Mouse (Mus musculus) thymus, postnatal 4 days (tissue): ENCODE results near the gene Npas2.
A peak's percentile ranks its signal among the peaks of the same experiment; 100 is the strongest.

Experiments used
- DNase-seq: peaks from one replicate; pipeline ENCODE4 v3.0.0; 2021

The Npas2 gene

GRCm38 (mm10) chr1:39384914-39385313, 191.4 kb downstream of the Npas2 start:
- DNase-seq = no peak

GRCm38 (mm10) chr1:39386456-39386855, 192.9 kb downstream of the Npas2 start:
- no peak for DNase-seq

GRCm38 (mm10) chr1:39387497-39387896, 194.0 kb downstream of the Npas2 start:
- no peak for DNase-seq

- no peak for DNase-seq
Observed at GRCm38 (mm10) chr1:39388163-39388562, 194.6 kb downstream of the Npas2 start.

GRCm38 (mm10) chr1:39389338-39389737, 195.8 kb downstream of the Npas2 start:
- DNase-seq = no peak

GRCm38 (mm10) chr1:39391652-39392051, 198.1 kb downstream of the Npas2 start:
- DNase-seq = no peak

- peak; percentile 89 for DNase-seq
Observed at GRCm38 (mm10) chr1:39392189-39392588, 198.7 kb downstream of the Npas2 start.

- DNase-seq = no peak
Observed at GRCm38 (mm10) chr1:39393217-39393867, 199.8 kb downstream of the Npas2 start.

GRCm38 (mm10) chr1:39394096-39394495, 200.6 kb downstream of the Npas2 start:
- DNase-seq = no peak

- DNase-seq = no peak
Observed at GRCm38 (mm10) chr1:39394650-39395049, 201.1 kb downstream of the Npas2 start.

- DNase-seq = peak; percentile 41
Observed at GRCm38 (mm10) chr1:39396347-39396746, 202.8 kb downstream of the Npas2 start.

GRCm38 (mm10) chr1:39398284-39398683, 204.8 kb downstream of the Npas2 start:
- no peak for DNase-seq

- no peak for DNase-seq
Observed at GRCm38 (mm10) chr1:39399228-39399627, 205.7 kb downstream of the Npas2 start.

GRCm38 (mm10) chr1:39400173-39400572, 206.6 kb downstream of the Npas2 start:
- DNase-seq = no peak

- DNase-seq = no peak
Observed at GRCm38 (mm10) chr1:39407108-39407507, 213.6 kb downstream of the Npas2 start.

GRCm38 (mm10) chr1:39408123-39408522, 214.6 kb downstream of the Npas2 start:
- no peak for DNase-seq

GRCm38 (mm10) chr1:39408668-39409067, 215.1 kb downstream of the Npas2 start:
- DNase-seq = no peak

GRCm38 (mm10) chr1:39410085-39410821, 216.7 kb downstream of the Npas2 start:
- DNase-seq = no peak
